Mouse (Mus musculus) G1E-ER4 (cell line): ENCODE measurements around the gene Psmd13. TPM values are rescaled to one million over a fixed set of nuclear protein-coding genes. Genes with fewer than 3 reads are reported as not detected.

Source experiments
- GATA1 ChIP-seq: IDR thresholded peaks from one replicate; pipeline ENCODE4 v1.8.0; 2012; ENCODE audit warnings: low read length, inconsistent platforms
- polyA plus RNA-seq: library from polyadenylated mRNA; stranded (reverse); fragments of >175 nt; gene quantifications from 2 replicates; pipeline ENCODE4 v1.2.3, GENCODE M21; 2012

Gene Psmd13
- polyA plus RNA-seq = 50.0 and 92.4 TPM in 2 replicates

GRCm38 (mm10) chr7:140881696-140882468 is at the start of gene Psmd13, which contains the start of gene Sirt3:
TSS of gene Psmd13 (plus strand) at chr7:140881968.
TSS of gene Sirt3 (minus strand) at chr7:140882309.
- TF ChIP-seq GATA1 = no peak

DNA sequence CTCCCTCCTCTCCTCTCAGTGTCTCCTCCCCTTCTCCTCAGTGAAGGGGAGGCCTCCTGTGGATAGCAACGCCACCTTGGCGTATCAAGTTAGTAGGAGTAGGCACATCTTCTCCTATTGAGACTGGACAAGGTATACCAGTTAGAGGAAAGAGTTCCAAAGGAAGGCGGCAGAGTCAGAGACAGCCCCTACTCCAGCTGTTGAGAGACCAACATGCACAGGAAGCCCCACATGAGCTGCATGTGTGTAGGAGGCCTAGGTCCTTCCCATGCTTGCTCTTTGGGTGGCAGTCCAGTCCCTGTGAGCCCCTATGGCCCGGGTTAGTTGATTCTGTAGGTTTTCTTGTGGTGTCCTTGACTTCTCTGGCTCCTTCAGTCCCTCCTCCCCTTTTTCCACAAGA is 48.4 kb upstream of the Psmd13 start:
- TF ChIP-seq GATA1 = no peak

- no peak for TF ChIP-seq GATA1
These were observed 46.6 kb upstream of the Psmd13 start, which contains the start of gene Urah for GRCm38 (mm10) chr7:140834968-140835757. TSS of gene Urah (plus strand) at chr7:140835018.

DNA sequence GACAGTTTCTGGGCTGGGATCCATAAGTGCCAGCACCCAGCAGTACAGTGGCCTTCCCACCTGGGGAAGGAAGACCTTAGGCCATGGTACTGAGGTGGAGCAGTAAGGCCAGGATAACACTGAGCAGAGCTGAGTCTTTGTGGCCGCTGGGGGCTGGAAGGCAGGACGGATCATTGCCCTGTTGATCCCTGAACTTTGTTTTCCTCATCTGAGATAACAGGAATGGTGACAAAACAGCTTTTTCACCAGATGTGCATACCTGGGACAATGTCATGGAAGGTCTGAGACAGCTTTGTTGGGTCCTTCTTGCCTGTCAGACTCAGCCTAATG is 46.0 kb upstream of the Psmd13 start:
- no peak for TF ChIP-seq GATA1

- TF ChIP-seq GATA1 = no peak
These were observed 45.3 kb upstream of the Psmd13 start for GRCm38 (mm10) chr7:140836243-140837115.

DNA sequence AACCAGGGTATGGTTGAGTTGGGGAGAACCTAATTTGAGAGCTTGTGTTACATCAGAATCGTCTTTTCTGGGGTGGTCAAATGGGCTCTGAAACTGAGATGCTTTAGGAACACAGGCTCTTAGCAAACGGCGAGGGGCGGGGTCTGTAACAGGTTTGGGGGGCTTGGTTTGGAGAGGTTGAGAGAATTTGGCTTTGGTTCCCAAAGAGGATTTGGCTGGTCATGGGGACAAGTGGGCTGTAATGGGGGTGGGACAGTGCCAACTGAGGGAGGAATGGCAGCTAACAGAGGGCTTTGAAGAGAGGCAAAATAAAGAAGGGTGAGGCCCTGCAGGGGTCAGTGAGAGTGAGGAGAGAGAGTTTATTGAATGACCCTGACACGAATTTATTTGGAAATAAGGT is 42.2 kb upstream of the Psmd13 start:
- no peak for TF ChIP-seq GATA1

- TF ChIP-seq GATA1 = no peak
These were observed 40.7 kb upstream of the Psmd13 start for GRCm38 (mm10) chr7:140840750-140841735.

DNA sequence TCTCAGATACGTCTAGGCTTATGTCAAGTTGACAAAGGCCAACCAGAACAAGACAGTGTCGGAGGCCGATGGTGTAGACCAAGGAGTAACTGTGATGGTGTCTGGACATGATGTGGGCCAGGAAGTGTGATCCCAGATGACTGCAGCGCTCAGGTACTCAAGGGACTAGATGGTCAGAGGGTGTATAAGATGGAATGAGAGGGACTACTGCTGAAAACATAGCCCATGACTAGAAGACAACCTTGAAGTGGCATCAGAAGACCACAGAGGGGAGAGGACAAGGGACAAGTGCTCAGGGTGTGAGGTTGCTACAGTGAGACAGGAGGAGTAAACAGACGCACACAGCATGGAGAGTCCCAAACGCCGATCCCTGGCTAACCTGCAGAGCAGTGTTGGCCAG is 38.0 kb upstream of the Psmd13 start:
- TF ChIP-seq GATA1 = no peak

DNA sequence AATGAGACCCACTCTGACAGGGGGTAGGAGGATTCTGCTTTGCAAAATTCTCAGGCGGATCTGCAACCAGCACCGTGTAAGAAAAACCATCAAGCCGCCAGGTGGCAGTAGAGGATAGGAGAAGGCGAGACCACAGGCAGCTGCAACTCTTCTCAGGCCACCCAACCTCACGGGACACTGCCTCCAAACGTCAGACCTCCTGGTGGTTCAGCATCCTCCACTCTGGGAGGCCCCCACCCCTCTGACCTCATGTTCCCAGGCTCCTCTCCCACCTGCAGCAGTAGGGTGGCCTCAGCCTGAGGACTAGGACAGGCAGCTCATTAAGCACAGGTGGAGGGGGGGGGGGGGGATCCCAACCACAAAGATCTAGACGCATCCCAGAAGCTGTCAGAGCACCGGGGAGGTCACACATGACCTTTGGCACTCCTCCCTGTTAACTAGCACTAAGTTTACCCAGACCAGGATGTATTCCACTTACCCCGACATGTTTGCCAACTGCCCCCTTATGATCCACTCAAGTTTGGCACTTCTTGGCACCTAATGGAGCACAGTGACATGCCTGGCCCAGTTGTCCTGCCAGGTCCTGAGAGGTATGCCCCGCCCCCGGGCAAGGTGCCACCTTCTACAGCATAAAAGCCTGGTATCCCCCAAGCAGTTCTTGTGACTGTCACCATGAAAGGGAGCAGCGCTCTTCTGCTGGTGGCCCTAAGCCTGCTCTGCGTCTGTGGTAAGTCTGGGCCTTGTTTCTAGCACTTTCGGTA is 36.7 kb upstream of the Psmd13 start, which contains the start of gene Scgb1c1:
TSS of gene Scgb1c1 (plus strand) at position 643 of the 761 bp plus-strand sequence.
- no peak for TF ChIP-seq GATA1

GRCm38 (mm10) chr7:140845683-140846082 is 36.1 kb upstream of the Psmd13 start:
- TF ChIP-seq GATA1 = no peak

DNA sequence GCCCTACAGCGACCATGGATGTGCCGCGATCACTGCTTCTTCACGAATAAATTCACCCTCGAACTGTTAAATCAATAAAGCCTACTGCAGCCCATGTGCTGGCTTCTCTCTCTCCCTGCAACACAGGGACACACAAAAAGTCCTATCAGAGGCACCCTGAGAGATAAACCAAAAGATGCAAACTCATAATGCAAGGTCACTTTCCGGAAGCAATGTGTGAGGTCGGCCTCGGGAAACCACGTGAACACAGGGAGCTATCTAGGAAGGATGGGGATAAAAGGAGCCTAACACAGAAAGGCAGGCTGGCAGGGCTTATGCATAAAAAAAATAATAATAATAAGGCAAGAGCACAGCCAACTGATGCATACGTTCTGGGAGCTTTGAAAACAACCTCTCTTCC is 35.1 kb upstream of the Psmd13 start:
- TF ChIP-seq GATA1 = peak; percentile 41

DNA sequence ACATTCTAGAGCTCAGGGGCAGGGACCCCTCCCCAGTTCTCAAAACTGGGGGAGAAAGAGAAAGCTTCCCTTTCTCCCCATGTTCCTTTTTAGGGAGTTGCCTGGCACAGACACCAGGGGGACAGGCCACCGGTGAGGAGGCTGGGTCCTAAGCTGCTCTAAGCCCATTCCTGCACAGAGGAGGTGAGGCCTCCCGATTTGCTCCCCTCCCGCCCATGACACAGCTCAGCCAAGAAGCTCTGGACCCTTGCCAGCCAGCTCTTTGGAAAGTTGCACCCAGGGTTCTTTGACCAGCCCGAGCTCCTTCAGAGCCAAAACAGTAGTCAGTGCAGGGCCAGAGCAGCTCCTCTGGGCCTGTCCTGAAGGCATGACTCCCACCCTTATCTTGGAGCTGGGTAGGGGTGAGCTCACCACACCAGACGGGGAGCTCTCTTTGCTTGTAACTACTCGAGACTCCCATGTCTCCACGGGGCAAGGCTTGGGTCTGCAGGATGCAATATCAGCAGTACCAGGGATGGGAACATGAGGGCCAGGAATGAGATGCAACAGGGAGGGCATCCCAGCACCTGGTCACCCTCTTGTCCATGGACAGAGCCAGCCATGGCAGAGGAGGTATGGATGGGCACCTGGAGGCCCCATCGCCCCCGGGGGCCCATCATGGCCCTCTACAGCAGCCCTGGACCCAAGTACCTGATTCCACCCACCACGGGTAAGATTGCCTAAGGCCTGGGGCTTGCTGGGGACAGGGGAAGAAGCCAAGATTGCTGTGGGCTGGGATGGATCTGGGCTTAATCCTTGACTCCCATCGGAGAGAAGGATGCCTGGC is 33.8 kb upstream of the Psmd13 start, which contains the start of gene Odf3:
TSS of gene Odf3 (plus strand) at position 51 of the 826 bp plus-strand sequence.
- no peak for TF ChIP-seq GATA1

DNA sequence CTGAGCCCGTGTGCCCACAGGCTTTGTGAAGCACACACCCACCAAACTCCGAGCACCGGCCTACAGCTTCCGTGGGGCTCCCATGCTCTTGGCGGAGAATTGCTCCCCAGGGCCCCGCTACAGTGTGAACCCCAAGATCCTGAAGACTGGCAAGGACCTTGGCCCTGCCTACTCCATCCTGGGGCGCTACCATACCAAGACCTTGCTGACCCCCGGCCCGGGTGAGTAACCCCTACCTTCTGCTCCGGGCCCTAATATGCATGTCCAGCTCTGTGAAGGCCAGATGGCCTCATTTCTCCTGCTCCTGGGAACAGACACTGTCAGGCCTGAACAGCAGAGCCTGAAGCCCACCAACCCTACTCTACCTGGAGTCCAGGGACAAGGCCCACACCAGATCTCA is 33.2 kb upstream of the Psmd13 start:
- TF ChIP-seq GATA1 = no peak

- no peak for TF ChIP-seq GATA1
These were observed 29.9 kb upstream of the Psmd13 start for GRCm38 (mm10) chr7:140851916-140852315.
